Mouse (Mus musculus) effector memory CD4-positive, alpha-beta T cell, adult 7 months (primary cell): ENCODE measurements around the gene Vsig2. TPM values are rescaled to one million over a fixed set of nuclear protein-coding genes. Genes with fewer than 3 reads are reported as not detected.

Experiments
- polyA plus RNA-seq: library from polyadenylated mRNA; unstranded; fragments of 100-300 nt; shearing (Covaris generic); gene quantifications from one replicate; pipeline ENCODE4 v1.2.1, GENCODE M21; 2017

Vsig2 gene
- polyA plus RNA-seq: 0.69 TPM

GRCm38 (mm10) chr9:37539170-37540025 lies at the start of gene Vsig2:
Gene Vsig2 (plus strand): TSS chr9:37539255.

DNA sequence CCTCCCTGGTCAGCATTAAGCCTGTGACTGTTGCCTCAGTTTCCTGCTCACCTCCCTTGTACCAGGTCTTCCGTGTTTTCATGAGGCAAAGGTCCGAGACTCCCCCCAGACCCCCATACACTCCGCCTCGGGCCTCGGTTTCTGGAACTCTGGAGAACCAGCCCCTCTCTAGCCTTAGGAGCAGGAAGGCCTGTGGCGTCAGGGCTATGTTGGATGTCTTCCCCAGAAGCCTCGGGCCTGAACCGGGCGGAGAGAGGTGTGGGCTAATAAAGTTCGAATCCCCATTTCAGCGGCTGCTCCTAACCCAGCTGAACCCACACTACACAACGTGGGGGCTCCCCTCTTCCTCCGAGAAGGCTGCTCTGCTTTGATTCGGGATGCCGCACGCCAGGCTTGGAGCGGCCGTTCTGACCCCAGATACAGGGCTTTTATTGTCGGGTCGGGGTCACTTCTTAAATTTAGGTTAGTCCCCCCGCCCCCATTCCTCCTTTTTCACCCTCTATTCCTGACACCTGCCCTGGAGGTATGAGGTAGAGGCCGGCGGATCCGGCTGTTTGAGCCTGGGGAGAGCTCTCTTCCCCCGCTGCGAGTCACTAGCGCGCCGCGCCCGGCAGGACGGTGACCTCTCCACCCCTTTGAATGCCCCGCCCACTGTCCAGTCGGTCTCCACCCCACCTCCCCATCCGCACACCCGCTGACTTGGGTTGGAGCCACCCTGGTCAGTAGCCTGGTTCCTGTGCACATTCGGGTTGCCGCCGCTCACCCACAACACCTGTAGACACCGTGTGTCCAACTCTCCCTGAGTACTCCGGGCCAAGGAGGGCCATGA lies 11.4 kb upstream of the Vsig2 start, which contains the start of gene Esam:
TSS of gene Esam (plus strand) at position 683 of the 829 bp plus-strand sequence.

GRCm38 (mm10) chr9:37552536-37553293 lies 13.7 kb downstream of the Vsig2 start, which contains the start of gene Nrgn:
Gene Nrgn (minus strand): TSS chr9:37552904.

GRCm38 (mm10) chr9:37554838-37555748 lies 16.0 kb downstream of the Vsig2 start, which contains the start of gene Siae:
Gene Siae (plus strand): TSS chr9:37555698.

Other genes starting within 250 kb of the Vsig2 start
- 7.0 TPM for gene Ccdc15, start 190.8 kb upstream of the Vsig2 start, polyA plus RNA-seq
- not detected for gene Hepacam, start 171.9 kb upstream of the Vsig2 start, polyA plus RNA-seq
- not detected for gene Robo4, start 137.4 kb upstream of the Vsig2 start, polyA plus RNA-seq
- 0.43 TPM for gene Robo3, start 106.0 kb upstream of the Vsig2 start, polyA plus RNA-seq
- gene Msantd2, start 49.9 kb upstream of the Vsig2 start, polyA plus RNA-seq: 36.0 TPM
- gene Esam, start 11.2 kb upstream of the Vsig2 start, polyA plus RNA-seq: not detected
- 0.44 TPM for gene Nrgn, start 13.6 kb downstream of the Vsig2 start, polyA plus RNA-seq
- gene Siae, start 16.4 kb downstream of the Vsig2 start, polyA plus RNA-seq: 11.1 TPM
- not detected for gene Spa17, start 74.5 kb downstream of the Vsig2 start, polyA plus RNA-seq
- 141 TPM for gene Tbrg1, start 118.1 kb downstream of the Vsig2 start, polyA plus RNA-seq
- 0.44 TPM for gene Panx3, start 130.0 kb downstream of the Vsig2 start, polyA plus RNA-seq
- 0.27 TPM for gene Olfr160, start 177.0 kb downstream of the Vsig2 start, polyA plus RNA-seq
- gene Olfr874, start 205.9 kb downstream of the Vsig2 start, polyA plus RNA-seq: not detected
- not detected for gene Olfr875, start 232.6 kb downstream of the Vsig2 start, polyA plus RNA-seq